Mouse (Mus musculus) CH12F3 (cell line): ENCODE results near the gene Cox17.

Source experiments
- in situ Hi-C: fragments of 300-500 bp; cut with MboI; formaldehyde crosslinking; loops from 2 replicates; pipeline ENCODE4 v1.14.3; 2020; ENCODE audit warnings: low sequenced_read_pairs

Gene Cox17

DNA sequence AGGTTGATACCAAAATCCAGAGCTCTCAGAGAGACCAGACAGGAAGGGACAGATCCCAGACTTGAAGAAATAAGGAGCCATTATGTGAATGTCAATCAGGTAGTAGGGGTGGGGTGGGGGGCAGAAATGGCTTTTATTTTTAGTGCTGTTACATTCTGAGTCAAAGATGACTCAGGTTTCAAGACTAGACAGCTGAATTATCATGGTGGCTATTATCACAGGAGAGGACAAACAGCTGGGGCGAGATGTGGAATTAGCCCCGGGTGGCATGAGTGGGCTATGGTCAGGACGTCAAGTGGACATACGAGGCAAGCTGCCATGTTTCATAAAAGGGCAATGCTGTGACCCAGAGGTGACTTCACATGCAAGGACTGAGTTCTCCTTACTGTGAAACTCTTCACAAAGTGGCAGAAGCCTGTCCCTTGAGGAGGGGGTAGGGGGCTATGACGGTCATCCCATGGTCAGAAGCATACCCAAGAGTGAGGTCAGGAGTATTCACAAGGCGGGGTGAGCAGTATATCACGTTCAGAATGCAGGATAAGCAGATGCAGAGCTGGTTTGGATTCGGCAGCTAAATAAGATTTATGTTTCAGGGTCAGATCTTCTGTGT, 42.6 kb downstream of the Cox17 start:
- in situ Hi-C loops: no loop called here

DNA sequence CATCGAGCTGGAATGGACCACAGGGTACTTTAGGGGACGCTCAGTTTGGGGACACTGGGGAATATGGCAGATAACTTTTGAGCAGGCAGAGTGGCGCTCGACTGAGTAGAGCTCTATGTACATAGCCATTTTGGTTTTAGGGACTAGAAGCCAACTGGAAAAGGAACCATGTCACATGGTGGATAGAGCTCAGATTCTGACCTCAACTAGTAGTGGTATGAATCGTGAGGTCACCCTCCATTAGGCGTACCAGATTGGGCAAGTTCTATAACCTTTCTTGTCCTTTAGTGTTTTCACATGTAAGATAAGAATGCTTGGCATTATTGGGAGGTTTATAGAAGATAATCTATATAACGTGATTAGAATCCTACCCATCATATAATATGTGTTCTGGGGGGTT, 43.5 kb downstream of the Cox17 start:
- in situ Hi-C loops: no loop called here

DNA sequence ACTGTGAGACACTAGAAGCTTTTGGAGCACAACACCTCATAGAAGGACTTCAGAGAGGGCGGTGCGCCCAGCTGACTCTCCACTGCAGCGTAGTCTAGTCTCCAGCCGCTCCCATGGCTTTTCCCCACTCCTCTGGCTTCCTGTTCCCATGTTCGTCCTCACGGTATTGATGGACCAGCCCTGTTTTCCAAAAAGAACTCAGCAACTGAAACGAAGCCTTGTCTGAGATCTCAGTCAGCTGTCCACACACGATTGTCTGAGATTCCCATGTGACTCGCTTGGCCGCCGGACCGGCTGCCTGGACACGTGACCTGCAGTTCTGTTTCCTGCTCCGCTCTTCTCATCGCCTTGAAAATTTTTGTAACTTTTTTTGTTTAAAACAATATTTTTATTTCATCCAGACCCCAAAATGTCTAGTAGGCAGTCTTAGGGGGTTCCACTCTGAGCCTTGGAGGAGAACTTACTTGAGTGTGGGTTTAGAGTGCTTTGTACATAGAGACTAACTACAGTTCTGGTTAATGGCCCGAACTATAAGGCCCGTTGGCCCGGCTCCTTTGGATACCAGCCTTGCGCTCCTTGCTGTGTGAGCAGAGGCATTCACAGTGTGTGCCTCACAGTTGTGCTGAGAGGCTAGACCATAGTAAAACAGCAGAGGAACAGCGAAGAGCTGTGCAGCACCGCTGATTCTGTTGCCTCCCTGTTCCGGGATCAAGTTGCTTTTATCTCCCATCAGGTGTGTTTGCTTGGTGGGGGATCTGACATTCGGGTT, 45.5 kb downstream of the Cox17 start:
- in situ Hi-C loops: no loop called here

DNA sequence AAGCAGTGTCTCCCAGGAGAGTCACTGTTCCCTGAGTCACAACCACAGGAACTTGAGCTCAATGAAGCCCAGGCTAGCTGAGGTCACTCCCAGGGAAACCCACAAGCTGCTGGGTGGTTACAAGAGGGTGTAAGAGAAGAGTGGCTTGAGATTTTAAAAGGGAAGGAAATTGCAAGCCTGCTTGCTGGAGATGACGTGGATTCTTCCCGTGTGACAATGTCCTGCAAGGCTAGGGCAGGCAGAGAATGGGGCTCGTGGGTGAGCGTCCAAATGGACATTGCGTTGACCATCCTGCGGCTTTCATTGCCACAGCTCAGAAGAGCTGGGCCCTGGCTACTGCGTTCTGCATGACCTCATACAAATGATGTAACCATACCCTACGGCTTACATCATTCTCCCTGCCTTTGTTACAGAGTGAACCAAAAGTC, 47.4 kb downstream of the Cox17 start:
- in situ Hi-C loops: no loop called here

DNA sequence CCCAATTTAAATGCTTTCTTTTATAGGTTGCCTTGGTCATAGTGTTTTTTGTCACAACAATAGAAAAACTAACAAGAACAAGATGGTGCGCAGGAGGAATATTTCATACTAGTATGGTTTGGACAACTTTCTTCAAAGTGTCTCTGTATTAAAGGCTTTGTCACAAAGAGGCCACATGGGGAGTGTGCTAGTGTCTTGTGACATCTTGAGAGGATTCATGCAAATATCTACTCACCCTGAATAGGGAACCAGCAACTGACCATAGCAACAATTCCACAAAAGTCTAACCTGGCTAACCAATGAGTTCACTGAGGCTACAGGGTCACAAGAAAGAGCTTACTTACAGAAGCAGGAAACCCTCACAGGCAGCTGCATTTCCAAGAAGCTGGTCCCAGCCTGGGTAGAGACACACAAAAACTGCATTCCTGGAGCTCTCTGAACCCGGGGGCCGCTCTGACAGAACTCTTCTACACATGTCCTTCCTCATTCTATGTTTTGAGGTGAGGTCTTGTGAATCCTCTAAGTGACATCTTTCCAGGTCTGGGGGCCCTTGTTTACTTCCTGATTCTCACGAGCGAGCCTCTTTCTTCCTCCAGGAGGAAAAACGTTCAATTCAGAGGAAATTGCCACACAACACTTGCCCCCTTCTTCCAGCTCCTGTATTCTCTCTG, 48.4 kb downstream of the Cox17 start:
- in situ Hi-C loops: no loop called here

DNA sequence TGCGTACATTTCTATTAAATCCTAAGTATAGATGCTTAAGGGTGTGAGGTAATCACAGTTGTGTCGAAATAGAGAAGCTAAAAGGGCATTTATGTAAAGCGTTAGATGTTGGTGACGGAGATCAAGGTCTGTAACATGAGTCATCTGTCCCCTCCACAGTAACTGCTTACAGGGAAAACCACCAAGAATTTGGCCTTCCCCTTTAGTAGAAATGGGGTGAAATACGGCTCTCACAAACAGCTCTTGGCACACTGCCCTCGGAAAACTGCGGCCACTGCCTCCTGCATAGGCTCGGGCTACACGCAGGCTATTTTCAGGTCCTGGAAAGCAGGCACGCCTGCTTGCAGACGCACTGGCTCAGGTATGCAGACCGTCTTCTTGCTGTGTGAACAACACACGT, 49.4 kb downstream of the Cox17 start:
- in situ Hi-C loops: no loop called here

DNA sequence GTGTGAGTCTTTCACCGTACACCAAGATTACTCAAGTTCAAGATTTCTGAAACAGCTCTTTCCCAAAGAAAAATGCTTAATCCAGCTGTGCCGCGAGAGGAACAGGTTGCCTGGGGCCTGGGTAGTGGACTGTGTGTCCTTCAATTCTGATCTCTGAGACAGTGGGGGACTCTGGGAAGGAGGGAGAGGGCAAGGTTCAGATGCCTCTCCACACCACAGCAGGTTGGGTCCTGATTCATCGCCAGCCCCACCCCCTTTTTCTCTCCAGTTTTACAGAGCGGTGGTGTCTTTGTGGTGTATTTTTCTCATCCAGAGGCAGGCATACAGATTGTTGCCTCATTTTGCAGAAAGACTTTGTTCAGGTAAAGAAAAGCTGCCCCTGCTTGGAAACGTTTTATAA, 51.5 kb downstream of the Cox17 start:
- in situ Hi-C loops: no loop called here

DNA sequence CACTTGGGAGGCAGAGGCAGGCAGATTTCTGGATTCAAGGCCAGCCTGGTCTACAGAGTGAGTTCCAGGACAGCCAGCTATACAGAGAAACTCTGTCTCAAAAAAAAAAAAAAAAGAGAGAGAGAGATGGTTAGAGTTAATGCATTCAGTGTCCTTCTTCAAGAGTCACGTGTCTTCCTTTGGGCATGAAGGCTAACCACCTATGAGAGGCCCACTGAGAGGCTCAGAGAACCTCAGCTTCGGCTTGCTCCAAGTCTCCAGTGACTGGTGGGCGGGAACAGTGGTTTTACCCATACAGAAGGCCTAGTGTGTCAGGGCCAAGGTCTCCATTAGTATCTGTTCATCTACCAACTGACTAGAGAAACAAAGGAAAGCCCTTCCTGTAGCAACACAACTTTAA, 52.3 kb downstream of the Cox17 start:
- in situ Hi-C loops: no loop called here

DNA sequence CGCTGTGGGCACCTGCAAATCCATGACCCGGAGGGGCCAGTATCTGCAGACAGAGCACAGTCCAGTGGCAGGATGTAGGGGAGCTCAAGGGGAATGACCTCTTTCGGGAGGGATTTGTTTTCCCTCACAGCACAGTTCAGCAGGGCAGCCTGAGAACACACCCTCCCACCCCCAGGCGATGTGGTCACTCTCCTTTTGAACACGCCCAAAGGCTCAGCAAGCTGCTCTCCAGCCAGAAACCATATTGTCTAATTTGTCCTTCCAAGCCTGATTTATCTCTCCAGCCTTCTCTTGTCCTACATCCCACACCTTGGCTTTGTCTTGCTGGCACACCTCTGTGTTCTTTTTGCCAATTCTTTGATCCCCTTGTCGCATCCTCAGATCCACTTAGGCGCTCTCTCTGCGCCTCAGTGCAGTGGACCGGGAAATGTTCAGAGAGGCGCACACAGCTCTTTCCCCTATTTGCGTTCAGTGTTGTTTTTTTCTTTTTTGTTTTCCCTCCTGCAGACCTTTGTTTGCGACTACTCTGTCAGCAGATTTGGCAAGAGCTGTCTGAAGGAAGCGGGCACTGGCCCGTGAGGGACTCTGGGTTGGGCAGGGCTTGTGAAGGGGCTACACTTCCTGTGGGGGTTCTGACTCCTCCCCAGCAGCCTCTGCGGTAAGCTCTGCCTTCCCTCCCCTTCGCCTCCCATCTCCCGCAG, 52.9 kb downstream of the Cox17 start:
- in situ Hi-C loops: no loop called here

DNA sequence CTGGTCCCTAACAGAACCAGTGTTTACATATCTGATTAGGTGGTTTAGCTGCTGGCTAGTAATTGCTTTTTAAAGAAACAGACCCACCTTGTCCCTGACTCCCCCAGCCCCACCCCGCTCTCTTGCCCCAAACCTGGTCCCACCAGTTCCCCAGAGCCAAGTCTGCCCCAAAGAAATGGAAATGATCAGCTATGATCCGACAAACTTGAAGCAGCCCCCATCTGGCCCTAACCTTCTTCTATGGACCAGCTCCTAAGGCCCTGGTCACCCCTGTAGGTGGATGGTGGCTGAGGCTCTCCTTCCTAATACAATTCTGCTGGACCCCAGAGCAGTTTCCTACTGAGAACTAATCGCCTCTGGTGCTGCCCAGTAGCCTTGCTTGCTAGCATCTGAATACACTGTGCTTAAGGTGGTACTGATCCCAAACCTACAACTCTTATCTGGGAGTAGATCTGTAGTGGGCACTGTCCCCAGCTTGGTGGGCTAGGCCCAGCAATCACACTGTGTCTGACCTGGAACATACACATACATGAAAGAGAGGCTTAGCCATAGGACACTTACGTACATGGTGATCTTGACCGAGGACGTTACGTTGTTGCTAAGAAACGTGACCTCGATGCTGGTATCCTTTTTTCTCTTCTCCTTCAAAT, 53.6 kb downstream of the Cox17 start:
- in situ Hi-C loops: no loop called here

DNA sequence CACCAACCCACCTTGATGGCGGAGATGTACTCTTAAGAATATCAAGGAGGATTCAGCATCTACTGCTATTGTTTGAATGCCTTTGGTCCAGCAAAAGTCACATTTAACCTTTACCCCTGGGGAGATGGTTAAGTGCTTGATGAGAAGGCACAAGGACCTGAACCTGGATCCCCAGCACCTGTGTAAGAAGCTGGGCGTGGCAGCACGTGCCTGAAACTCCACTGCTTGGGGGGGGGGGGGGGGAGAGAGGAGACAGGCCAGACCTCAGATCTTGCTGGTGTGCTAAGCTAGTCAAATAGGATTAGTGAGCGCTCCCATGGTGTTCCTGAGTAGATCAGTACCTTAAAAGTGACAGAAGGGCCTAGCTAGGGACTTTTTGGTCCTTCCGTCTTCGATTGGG, 54.7 kb downstream of the Cox17 start:
- in situ Hi-C loops: no loop called here
